Mouse (Mus musculus): ENCODE measurements around the gene Ldlr.

- TF ChIP-seq CTCF (conservative IDR thresholded peaks at IDR 0.05; ENCODE audit: low read length) (no peak), NANOG (IDR thresholded peaks at IDR 0.05; ENCODE audit: borderline replicate concordance, low read length) (no peak)
These were observed 45.6 kb upstream of the Ldlr start for GRCm38 (mm10) chr9:21677706-21678105.

Data from E14TG2a.4 (cell line).